Comparison of ENCODE assay signal across 8 mouse cellular contexts in genomic region chr7:100653480-100654266, GRCm38 (mm10). TPM values are rescaled to one million over a fixed set of nuclear protein-coding genes. Genes with fewer than 3 reads are reported as not detected.
DNase-seq lines count a peak whose midpoint lies in the region; ATAC-seq lines count a peak whose summit lies in the region.

No protein-coding gene starts in this region.

- WGBS in hindbrain, embryonic 15.5 days, result 54% methylated on average over 9 of the region's 9 CpGs
- WGBS in midbrain, embryonic 11.5 days, result 59% methylated on average over 9 of the region's 9 CpGs

- H3K4me3 ChIP-seq in hindbrain, embryonic 15.5 days, result no peak overlapping the region
- H3K4me3 ChIP-seq in midbrain, embryonic 11.5 days (ENCODE audit: low read depth, low read length), result no peak overlapping the region

- peak; percentile 66 for DNase-seq in 3T3-L1 (ENCODE audit: low read depth, low spot score)
- peak; percentile 77 for DNase-seq in embryo, embryonic 10.5 days (ENCODE audit: low spot score)
- DNase-seq in midbrain, embryonic 11.5 days (ENCODE audit: low spot score, missing footprints), result peak; percentile 90
- DNase-seq in urinary bladder, adult 2 months (ENCODE audit: low spot score), result no peak
- no peak for DNase-seq in natural killer cell, adult 2 months (ENCODE audit: low spot score in 2 of 2)
- DNase-seq in gastrocnemius, adult 8-10 months (ENCODE audit: low spot score in 2 of 2), result no peak
- no peak for DNase-seq in kidney, postnatal 4 days

- 0 out of 2 replicates have a peak, but pooled peaks cover 2% of the 10 kb centered on the region for H3K4me1 ChIP-seq in hindbrain, embryonic 15.5 days (replicated peaks)
- peaks cover 16% of the 10 kb centered on the region for H3K4me1 ChIP-seq in midbrain, embryonic 11.5 days (ENCODE audit: control insufficient read depth, insufficient read depth, low read length)

- H3K36me3 ChIP-seq in hindbrain, embryonic 15.5 days, result no peaks in the 10 kb centered on the region
- H3K36me3 ChIP-seq in midbrain, embryonic 11.5 days (ENCODE audit: control insufficient read depth, insufficient read depth, low read length), result no peaks in the 10 kb centered on the region

- peak; percentile 85 for ATAC-seq in hindbrain, embryonic 15.5 days (ENCODE audit: low FRiP score, low read depth)
- peak; percentile 89 for ATAC-seq in midbrain, embryonic 11.5 days (ENCODE audit: low FRiP score)

- no peak overlapping the region for H3K4me2 ChIP-seq in hindbrain, embryonic 15.5 days
- no peak overlapping the region for H3K4me2 ChIP-seq in midbrain, embryonic 11.5 days

- no peaks in the 10 kb centered on the region for H3K27me3 ChIP-seq in hindbrain, embryonic 15.5 days
- no peaks in the 10 kb centered on the region for H3K27me3 ChIP-seq in midbrain, embryonic 11.5 days (ENCODE audit: control insufficient read depth, insufficient read depth, low read length)

- peak overlapping the region; percentile 59 for H3K27ac ChIP-seq in hindbrain, embryonic 15.5 days (replicated peaks)
- peak overlapping the region; percentile 45 for H3K27ac ChIP-seq in midbrain, embryonic 11.5 days (ENCODE audit: low read depth, low read length)

- H3K9me3 ChIP-seq in hindbrain, embryonic 15.5 days, result no peaks in the 10 kb centered on the region
- H3K9me3 ChIP-seq in midbrain, embryonic 11.5 days (ENCODE audit: control insufficient read depth, low read length), result no peaks in the 10 kb centered on the region

- H3K9ac ChIP-seq in hindbrain, embryonic 15.5 days, result no peak overlapping the region
- H3K9ac ChIP-seq in midbrain, embryonic 11.5 days (ENCODE audit: low read length), result peak overlapping the region; percentile 36

RNA-seq across cellular contexts. Expression of gene Plekhb1, which starts 8.5 kb away (rescaled TPM):
- polyA plus RNA-seq in hindbrain, embryonic 15.5 days (2015; fragmentation: Nextera tagmentation; extraction: Ambion mirVana), result 17.4 and 17.5 TPM in 2 replicates
- 3.6 and 4.3 TPM in 2 replicates for polyA plus RNA-seq in midbrain, embryonic 11.5 days (2014; fragmentation: Nextera tagmentation; extraction: Ambion mirVana)
- 28.5 and 28.8 TPM in 2 replicates for polyA plus RNA-seq in urinary bladder, adult 2 months (2012; rRNA removed)
- 100 to 1,000 TPM in 2 of 4 experiments, 10 to 100 TPM in 2; 85.9 to 102 (median 98.0) TPM for total RNA-seq in gastrocnemius, adult 8-10 months (2022)

RNA-seq across cellular contexts. Expression of gene Mrpl48, which starts 45.6 kb away (rescaled TPM):
- 81.4 and 83.6 TPM in 2 replicates for polyA plus RNA-seq in hindbrain, embryonic 15.5 days (2015; fragmentation: Nextera tagmentation; extraction: Ambion mirVana)
- polyA plus RNA-seq in midbrain, embryonic 11.5 days (2014; fragmentation: Nextera tagmentation; extraction: Ambion mirVana), result 62.9 and 70.2 TPM in 2 replicates
- polyA plus RNA-seq in urinary bladder, adult 2 months (2012; rRNA removed), result 54.3 TPM in 2 replicates
- total RNA-seq in gastrocnemius, adult 8-10 months (2022), result 10 to 100 TPM; 53.5 to 64.5 (median 58.5) TPM

RNA-seq across cellular contexts. Expression of gene Rab6a, which starts 46.5 kb away (rescaled TPM):
- 274 and 283 TPM in 2 replicates for polyA plus RNA-seq in hindbrain, embryonic 15.5 days (2015; fragmentation: Nextera tagmentation; extraction: Ambion mirVana)
- 180 and 198 TPM in 2 replicates for polyA plus RNA-seq in midbrain, embryonic 11.5 days (2014; fragmentation: Nextera tagmentation; extraction: Ambion mirVana)
- polyA plus RNA-seq in urinary bladder, adult 2 months (2012; rRNA removed), result 72.7 and 84.8 TPM in 2 replicates
- 10 to 100 TPM; 64.9 to 73.3 (median 68.4) TPM for total RNA-seq in gastrocnemius, adult 8-10 months (2022)

RNA-seq across cellular contexts. Expression of gene Fam168a, which starts 52.8 kb away (rescaled TPM):
- polyA plus RNA-seq in hindbrain, embryonic 15.5 days (2015; fragmentation: Nextera tagmentation; extraction: Ambion mirVana), result 112 and 117 TPM in 2 replicates
- polyA plus RNA-seq in midbrain, embryonic 11.5 days (2014; fragmentation: Nextera tagmentation; extraction: Ambion mirVana), result 34.8 and 36.3 TPM in 2 replicates
- 31.8 and 38.7 TPM in 2 replicates for polyA plus RNA-seq in urinary bladder, adult 2 months (2012; rRNA removed)
- total RNA-seq in gastrocnemius, adult 8-10 months (2022), result 10 to 100 TPM; 39.0 to 44.3 (median 40.7) TPM

Comparison
In these comparisons a context has a peak if more than half of its experiments do, and no peak if none do; other contexts are left out.
1. DNase-seq: peak in 3T3-L1 (single experiment), embryo, embryonic 10.5 days (single experiment) and midbrain, embryonic 11.5 days (single experiment); none in urinary bladder, adult 2 months (single experiment), natural killer cell, adult 2 months (0 of 2), gastrocnemius, adult 8-10 months (0 of 2) and kidney, postnatal 4 days (0 of 2).